Mouse (Mus musculus): Measurements from ENCODE around the gene Pmf1.
"Not testable (repeated sequence)": the region's sequence is repeated elsewhere in the genome, so short reads cannot be mapped to it uniquely, and the experiment has no call there.

GRCm38 (mm10) chr3:88382383-88382782, 27.7 kb downstream of the Pmf1 start:
- not testable (repeated sequence) for TF ChIP-seq CTCF (IDR thresholded peaks at IDR 0.05; ENCODE audit: borderline replicate concordance, insufficient read depth, low read depth, low read length); POLR2A (IDR thresholded peaks at IDR 0.05; ENCODE audit: borderline replicate concordance, insufficient read depth, low read length)
